Mouse (Mus musculus): ENCODE results near the gene Nova2.
A peak's percentile ranks its signal among the peaks of the same experiment; 100 is the strongest.

Nova2 gene

DNA sequence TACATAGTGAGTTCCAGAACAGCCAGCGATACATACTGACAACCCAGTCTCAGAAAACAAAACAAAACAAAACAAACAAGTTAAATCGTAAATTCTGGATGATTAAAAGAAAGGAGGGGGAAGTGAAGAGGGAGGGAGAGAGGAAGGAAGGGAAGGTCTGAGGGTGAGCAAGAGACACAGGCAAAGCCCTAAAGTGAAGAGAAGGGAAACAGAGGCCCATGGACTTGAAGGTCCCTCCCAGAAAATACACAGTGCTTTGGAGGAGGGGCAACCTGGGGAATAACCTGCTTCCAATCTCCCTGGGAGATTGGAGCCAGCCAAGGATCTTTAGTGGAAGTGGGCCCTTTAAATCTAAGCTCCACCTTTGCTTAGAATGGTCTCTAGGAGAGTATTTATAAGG, 61.4 kb downstream of the Nova2 start, which contains the start of gene Nanos2:
Nanos2 (plus strand) TSS at position 301 of the 400 bp plus-strand sequence.
- DNase-seq (ENCODE audit: low read depth, low spot score), result no peak

DNA sequence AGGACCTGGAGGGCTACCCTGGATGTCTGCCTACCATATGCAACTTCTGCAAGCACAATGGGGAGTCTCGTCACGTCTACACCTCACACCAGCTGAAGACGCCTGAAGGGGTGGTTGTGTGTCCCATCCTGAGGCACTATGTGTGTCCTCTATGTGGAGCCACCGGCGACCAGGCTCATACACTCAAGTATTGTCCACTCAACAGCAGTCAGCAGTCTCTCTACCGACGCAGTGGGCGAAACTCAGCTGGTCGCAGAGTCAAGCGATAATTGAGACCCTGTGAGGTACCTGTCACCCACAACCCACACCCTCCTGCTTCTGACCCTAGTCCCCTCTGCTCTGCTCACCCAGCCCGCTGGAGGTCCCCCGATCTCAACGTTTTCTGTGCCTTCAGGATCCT, 62.1 kb downstream of the Nova2 start:
- DNase-seq (ENCODE audit: low read depth, low spot score), result no peak

GRCm38 (mm10) chr7:18988780-18989179, 63.1 kb downstream of the Nova2 start:
- DNase-seq (ENCODE audit: low read depth, low spot score), result no peak

DNA sequence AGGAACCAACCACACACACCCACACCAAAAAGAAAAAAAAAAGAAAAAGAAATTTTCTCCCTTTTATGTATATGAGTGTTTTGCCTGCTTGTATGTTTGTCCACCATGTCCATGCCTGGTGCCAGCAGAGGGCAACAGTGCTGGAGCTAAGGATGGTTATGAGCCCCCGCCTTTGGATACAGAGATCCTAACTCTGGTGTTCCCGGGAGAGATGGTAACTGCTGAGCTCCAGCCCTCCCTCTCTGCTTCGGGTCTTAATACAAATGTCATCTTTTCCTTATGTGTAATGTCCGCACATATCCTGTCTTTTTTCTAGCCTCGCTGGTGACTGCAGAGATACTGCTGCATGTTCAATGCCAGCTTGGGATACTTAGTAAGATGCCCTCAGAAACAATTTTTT, 64.3 kb downstream of the Nova2 start:
- DNase-seq (ENCODE audit: low read depth, low spot score), result no peak

DNA sequence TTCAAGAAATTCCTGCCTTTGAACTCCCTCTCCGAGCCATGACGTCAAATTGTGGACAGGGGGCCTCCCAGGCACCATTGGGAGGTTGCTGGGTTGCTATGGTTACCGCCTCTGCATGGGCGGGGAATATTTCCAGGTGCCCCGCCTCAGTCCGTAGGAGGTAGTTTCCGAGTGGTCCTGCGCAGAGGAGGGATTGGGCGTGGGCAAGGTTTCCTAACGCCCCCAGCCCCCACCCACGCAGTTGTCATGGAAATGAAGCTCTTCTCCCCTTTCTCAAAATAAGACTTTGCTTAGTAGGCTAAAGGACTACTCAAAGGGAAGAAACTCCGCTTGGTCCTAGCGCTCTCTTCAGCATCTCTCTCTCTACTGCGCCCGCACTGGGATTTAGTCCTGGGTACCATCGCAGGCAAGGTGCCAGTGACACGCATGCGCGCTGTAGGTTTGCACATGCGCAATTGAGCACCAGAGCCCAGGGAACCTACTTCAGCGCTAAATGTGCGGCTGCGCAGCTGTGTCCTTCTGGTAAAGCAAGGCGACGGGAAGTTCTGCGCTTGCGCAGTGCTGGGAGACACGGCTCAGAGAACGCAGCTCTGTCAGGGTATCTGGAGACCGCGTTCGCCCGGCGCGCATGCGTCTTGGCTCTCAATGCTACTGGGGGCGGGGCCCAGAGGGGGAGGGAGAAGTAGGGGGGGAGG, 65.1 kb downstream of the Nova2 start, which contains the start of gene Mypop:
Mypop (plus strand) TSS at position 645 of the 695 bp plus-strand sequence.
- DNase-seq (ENCODE audit: low read depth, low spot score), result peak; percentile 100

DNA sequence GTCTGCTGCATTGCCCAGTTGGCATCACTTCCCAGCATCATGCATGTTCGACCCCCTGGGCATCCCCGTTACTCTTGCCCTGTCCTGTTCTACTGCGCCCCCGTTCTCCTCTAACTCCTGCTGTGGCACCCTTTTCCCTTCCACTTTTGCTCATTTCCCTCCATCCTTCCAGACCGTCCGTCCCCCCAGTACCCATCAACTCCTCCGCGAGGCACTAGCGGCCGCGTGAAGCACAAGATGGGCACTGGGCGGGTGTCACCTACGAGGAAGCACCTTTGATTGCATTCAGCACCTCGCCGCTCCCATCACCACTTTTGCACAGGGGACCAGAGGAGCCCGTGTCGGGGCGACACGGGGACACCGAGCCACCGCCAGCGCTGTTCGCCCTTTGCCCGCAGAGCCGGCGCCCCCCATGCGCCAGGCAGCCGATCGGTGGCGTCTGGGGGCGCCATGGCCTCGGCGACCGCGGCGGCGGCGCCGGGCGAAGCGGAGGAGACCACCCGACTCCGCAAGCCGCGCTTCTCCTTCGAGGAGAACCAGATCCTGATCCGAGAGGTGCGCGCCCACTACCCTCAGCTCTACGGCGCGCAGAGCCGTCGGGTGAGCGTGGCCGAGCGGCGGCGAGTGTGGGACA, 66.1 kb downstream of the Nova2 start:
- no peak for DNase-seq (ENCODE audit: low read depth, low spot score)

GRCm38 (mm10) chr7:18992294-18992675, 66.6 kb downstream of the Nova2 start:
- DNase-seq (ENCODE audit: low read depth, low spot score), result no peak

DNA sequence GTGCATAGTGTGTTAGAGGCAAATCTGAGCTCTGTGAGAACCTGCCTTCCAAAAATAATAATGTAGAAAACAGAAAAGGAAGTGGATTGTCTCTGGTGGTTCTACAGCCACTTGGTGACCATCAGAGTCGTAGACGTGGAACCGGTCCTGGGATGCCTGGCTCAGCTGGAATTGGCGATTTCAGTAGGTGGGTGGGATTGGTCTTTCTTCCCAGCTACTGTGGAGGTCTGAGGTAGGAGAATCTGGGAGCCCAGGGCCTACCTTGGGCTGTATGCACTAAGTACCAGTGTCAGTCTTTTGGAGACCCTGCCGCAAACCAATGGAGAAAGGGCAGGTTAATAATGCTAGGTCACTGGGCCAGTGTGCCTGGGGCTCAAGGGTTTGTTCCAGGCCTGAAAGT, 67.3 kb downstream of the Nova2 start:
- no peak for DNase-seq (ENCODE audit: low read depth, low spot score)

GRCm38 (mm10) chr7:18998835-18999234, 73.1 kb downstream of the Nova2 start:
- DNase-seq (ENCODE audit: low read depth, low spot score), result no peak

DNA sequence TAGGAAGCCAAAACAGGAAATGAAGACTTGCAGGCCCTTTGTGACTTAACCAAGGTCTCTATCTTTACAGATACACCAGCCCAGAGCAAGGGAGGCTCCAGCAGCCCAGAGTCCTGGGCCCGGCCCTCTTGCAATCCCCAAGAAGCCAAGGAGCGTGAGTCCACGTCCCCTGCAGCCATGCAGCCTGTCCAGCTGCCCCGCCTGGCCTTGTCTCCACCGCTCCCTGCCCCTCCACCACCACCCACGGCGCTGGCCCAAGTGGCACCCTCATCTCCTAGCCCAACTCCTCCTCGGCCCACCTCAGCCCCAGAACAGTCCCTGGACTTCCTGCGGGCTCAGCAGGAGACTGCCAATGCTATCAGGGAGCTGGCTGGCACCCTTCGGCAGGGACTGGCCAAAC, 74.7 kb downstream of the Nova2 start:
- DNase-seq (ENCODE audit: low read depth, low spot score), result no peak

- DNase-seq (ENCODE audit: low read depth, low spot score), result peak; percentile 77
Measured at GRCm38 (mm10) chr7:19001066-19001806, 75.5 kb downstream of the Nova2 start.

GRCm38 (mm10) chr7:19001807-19002085, 76.1 kb downstream of the Nova2 start:
- no peak for DNase-seq (ENCODE audit: low read depth, low spot score)

DNA sequence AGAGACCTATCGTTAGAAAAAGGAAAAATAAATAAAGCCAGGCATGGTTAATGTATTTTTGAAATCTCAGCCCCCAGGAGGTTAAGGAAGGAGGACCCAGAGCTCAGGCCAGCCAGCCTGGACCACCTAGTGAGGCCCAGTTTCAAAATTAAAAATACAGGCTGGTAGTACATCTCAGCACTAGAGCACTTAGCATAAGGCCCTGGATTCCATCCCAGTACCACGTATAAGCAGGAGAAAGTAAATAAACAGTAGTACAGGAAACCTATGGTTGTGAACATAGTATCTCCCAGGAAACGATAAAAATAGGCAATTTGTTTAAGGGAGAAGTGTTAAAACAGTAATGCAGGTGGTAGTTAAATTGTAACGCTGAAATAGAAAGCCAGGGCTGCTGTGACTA, 76.4 kb downstream of the Nova2 start:
- no peak for DNase-seq (ENCODE audit: low read depth, low spot score)

DNA sequence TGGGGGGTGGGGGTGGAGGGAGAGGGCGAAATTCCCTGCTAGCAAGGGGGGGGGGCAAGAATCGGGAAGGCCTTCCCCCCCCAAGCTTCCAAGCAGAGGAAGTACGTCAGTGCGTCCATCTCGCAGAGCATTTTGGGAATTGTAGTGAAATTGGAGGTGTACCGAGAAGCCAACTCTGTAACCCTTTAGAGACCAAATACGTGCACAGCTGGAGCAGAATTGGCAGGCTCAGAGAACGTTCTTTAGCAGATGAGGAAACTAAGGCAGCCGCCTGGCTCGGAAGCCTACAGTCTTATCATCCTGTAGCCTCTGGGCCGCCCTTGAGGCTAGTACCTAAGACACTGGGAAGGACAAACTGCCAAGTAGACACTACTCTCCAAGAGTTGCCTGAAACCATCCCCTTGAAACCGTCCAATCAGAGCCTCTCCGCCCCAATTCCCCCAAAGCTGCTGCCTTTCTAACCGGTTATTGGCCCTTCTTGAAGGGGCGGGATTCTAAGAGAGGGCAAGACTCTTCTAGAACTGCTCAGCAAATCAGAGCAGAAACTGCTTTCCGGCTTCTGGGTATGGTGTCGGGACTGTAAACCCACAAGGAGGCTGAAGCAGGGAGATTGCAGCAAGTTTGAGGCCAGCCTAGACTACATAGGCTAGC, 77.3 kb downstream of the Nova2 start:
- DNase-seq (ENCODE audit: low read depth, low spot score), result peak; percentile 87

DNA sequence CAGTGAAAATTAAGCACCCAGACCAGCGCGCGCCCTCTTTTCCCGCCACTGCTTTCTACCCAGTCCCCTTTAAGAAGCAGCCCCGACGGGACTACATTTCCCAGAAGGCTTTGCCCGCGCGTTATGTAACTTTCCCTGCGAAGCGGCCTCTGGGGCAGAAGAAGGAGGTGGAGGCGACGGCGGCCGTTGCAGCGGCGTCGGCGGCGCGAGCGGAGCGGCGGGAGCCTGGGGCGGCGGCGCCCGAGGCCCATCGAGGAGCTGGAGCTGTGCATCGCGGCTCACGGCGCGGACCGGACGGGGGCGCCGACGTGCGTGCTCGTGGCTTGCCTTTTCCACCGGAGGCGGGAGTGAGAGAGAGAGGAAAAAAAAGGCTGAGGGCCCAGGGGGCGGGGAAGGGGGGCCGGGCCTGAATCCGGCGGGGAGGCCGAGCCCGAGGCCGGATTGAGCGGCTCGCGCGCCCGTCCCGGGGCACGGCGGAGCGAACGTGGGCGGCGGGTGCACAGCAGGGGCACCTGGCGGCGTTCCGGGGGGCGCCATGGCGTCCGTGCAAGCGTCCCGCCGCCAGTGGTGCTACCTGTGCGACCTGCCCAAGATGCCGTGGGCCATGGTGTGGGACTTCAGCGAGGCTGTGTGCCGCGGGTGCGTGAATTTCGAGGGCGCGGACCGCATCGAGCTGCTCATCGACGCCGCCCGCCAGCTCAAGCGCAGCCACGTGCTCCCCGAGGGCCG, 78.4 kb downstream of the Nova2 start, which contains the start of gene Irf2bp1:
Irf2bp1 (plus strand) TSS at position 143 of the 729 bp plus-strand sequence.
- peak; percentile 94 for DNase-seq (ENCODE audit: low read depth, low spot score)

DNA sequence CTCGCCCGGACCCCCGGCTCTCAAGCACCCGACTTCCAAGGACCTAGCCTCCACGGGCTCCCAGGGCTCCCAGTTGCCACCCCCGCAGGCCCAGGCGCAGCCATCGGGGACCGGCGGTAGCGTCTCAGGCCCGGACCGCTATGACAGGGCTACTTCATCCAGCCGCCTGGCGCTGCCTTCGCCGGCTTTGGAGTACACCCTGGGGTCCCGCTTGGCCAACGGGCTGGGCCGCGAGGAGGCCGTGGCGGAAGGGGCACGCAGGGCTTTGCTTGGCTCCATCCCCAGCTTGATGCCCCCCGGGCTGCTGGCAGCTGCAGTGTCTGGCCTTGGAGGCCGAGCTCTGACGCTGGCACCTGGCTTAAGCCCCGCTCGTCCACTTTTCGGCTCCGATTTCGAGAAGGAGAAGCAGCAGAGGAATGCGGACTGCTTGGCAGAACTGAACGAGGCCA, 79.0 kb downstream of the Nova2 start:
- no peak for DNase-seq (ENCODE audit: low read depth, low spot score)

DNA sequence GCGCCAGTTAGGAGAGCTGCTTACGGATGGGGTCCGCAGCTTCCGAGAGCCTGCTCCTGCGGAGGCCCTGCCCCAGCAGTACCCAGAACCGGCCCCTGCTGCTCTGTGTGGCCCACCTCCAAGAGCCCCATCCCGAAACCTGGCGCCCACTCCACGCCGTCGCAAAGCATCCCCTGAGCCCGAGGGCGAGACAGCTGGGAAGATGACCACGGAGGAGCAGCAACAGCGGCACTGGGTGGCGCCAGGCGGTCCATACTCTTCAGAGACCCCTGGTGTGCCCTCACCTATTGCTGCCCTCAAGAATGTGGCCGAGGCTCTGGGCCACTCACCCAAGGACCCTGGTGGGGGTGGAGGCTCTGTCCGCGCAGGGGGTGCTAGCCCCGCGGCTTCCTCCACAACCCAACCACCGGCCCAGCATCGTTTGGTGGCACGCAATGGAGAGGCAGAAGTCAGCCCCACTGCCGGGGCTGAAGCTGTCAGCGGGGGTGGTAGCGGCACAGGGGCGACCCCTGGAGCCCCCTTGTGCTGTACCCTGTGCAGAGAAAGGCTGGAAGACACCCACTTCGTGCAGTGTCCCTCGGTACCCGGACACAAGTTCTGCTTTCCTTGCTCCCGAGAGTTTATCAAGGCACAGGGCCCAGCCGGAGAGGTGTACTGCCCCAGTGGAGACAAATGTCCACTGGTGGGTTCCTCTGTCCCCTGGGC, 79.9 kb downstream of the Nova2 start:
- no peak for DNase-seq (ENCODE audit: low read depth, low spot score)

DNA sequence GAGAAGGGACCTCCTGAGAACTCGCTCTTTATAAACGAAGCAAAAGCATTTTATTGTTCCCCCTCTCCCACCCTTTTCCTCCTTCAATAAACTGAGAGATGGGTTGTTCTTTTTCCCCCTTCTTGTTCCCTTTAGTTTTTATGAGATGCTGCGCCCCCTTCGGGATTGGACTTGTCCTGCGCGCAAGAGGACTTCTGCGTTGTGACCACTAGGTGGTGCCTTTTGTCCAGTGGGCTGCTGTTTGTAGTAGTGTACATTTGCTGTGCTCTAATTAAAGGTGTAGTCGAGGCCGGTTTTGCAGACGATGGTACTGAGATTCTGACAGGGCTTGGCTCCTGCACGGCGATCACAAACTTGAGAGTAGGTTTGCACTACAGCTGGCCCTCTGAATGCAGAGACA, 80.8 kb downstream of the Nova2 start:
- DNase-seq (ENCODE audit: low read depth, low spot score), result peak; percentile 91

DNA sequence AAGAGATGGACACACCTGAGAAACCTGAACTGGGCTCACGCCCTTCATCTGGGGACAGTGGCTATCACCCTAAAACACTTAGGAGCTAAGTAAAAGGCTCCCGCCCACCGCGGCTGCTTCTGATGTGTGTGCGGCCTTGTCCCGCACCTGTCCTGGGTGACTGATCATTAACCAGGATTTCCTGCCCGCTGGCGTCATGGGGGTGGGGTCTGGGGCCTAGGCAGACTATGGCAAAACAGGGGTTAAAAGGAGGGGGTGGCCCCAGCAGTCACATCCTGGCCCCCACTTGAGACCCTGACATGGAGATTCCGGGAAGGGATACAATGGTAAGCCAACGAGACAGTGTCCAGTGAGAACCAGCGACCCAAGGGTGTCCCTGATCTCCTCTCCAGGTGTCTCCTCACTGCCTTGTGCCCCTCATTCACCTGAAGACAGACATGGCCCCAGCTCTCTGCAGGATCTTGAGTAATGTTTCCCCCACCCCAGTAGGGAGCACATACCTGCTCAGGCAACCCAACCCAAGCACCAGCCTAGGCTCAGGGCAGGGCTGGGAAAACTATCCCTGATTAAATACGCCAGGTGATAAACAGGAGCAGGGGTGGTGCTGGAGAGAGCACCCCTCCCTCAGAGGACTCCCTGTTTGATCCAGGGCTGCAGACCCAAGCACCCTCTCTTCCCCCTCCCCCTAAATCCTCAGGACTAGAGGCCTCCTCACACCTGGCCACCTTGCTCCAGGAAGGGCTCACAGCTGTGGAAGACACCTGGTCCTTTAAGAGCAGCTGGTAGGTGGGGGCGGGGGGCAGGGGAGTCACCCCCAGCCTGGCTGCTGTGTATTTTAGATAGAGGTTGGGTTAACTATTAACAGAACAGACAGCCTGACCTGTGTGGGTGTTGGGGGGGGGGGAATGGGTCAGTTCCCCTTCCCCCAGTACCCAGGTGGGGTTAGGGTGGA, 81.6 kb downstream of the Nova2 start:
- DNase-seq (ENCODE audit: low read depth, low spot score), result no peak

- DNase-seq (ENCODE audit: low read depth, low spot score), result no peak
Measured at GRCm38 (mm10) chr7:19010581-19010980, 84.9 kb downstream of the Nova2 start.

Data from mesoderm, embryonic 11.5 days (tissue).